Mouse (Mus musculus): ENCODE results near the gene Gpc5. TPM values are rescaled to one million over a fixed set of nuclear protein-coding genes. Genes with fewer than 3 reads are reported as not detected.

Gene Gpc5
- total RNA-seq, 4 experiments from 2014 or later: 32.4 to 37.0 (median 36.0) TPM

GRCm38 (mm10) chr14:115831219-115831755 is 739.3 kb downstream of the Gpc5 start:
- DNase-seq (ENCODE audit: low spot score in 2 of 2): peak; percentile 29 to 70

GRCm38 (mm10) chr14:115831854-115832625 is 740.0 kb downstream of the Gpc5 start:
- no peak for DNase-seq (ENCODE audit: low spot score in 2 of 2)

- DNase-seq (ENCODE audit: low spot score in 2 of 2): no peak
Observed at GRCm38 (mm10) chr14:115843783-115844182, 751.8 kb downstream of the Gpc5 start.

GRCm38 (mm10) chr14:115844773-115845427 is 752.9 kb downstream of the Gpc5 start:
- no peak for DNase-seq (ENCODE audit: low spot score in 2 of 2)

GRCm38 (mm10) chr14:115869127-115869526 is 777.1 kb downstream of the Gpc5 start:
- no peak for DNase-seq (ENCODE audit: low spot score in 2 of 2)

DNA sequence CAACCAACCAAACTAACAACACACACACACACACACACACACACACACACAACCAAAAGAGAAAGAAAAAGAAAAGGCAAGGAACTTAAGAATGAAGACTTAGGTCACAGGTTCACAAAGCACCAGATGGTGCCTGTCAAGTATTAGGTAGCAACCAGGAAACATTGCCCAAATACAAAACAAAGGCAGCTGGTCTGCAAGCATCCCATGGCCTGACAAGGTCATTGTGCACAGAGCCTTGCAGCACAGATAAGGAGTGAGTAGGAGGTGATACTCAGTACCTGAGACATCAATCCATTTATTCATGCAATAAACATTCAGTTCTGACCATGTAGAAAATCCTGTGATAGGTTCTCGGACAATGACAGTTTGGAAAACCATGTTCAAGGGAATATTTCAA is 884.0 kb downstream of the Gpc5 start:
- DNase-seq (ENCODE audit: low spot score in 2 of 2): no peak

DNA sequence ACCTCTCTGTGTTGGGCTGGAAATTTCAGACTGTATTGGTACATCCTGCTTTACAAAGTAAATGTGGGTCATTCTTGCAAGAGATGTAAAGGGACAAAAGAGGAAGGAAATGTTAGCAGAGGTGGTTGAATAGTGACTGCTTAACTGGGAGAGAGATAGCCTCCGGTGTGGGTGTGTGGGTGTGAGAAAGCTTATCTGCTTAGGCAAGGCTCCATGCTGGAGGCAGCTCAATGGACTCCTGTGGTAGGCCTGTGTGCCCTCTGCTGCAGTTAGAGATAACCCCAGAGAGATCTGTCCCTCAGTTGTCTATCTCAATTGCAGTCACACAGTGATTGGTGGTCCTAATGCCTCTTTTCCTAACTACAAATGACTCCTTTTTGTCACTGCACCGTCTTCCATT is 887.2 kb downstream of the Gpc5 start:
- DNase-seq (ENCODE audit: low spot score in 2 of 2): no peak

DNA sequence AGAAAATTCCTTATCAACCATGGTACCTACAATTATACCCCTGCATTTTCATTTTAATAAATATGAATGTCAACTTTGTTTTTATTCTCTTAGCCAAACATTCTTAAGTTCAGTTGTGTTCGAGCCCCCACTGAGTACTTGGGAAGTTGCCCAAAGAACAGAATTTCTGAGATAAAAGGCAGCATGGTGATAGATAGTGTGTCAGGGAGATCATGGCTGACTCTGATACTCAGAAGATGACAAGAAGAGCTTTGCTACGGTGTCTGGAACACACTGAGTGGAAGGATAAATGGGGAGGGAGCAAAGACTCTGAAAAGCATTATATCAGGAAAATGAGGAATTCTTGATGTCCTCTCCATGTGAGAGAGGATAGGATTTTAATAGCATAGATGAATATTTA is 898.7 kb downstream of the Gpc5 start:
- DNase-seq (ENCODE audit: low spot score in 2 of 2): no peak

- DNase-seq (ENCODE audit: low spot score in 2 of 2): no peak
Observed at GRCm38 (mm10) chr14:115993520-115994106, 901.6 kb downstream of the Gpc5 start.

- no peak for DNase-seq (ENCODE audit: low spot score in 2 of 2)
Observed at GRCm38 (mm10) chr14:115998931-115999330, 906.9 kb downstream of the Gpc5 start.

DNA sequence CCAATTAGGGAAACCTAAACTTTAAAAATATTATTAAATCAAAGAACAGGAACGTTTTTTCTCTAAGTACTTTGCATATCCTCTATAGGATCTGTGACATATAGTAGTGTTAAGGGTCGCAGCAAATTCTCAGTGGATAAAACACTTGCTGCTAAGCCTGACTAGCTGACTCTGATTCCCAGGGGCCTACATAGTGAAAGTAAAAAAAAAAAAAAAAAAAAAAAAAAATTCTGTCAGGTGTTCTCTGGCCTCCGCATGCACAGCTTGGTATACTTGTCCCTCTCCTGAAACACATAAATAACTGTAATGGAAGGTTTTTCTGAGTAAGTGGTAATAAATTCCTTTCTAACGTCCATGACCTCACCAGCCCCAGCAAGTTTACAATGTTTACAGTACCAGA is 995.0 kb downstream of the Gpc5 start:
- DNase-seq (ENCODE audit: low spot score in 2 of 2): no peak

- DNase-seq (ENCODE audit: low spot score in 2 of 2): no peak
Observed at GRCm38 (mm10) chr14:116127943-116128342, 1035.9 kb downstream of the Gpc5 start.

DNA sequence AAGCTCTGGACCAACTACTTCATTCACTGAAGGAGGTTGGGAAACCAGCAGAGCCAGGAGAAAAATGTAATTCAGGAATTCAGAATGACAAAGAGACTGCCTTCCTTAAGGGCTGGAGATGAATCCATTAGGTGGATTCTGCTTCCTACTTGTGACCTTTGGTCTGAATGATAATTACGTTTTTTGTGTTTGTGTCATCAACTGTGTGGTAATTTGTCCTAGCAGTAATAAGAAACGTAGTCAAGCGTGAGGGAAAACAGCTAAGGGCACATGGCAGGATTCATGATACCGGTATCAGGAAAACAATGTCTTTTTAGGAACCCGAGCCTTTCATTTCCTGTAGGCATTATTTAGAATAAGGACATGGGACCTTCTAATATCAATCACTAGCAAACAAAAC is 1045.3 kb downstream of the Gpc5 start:
- DNase-seq (ENCODE audit: low spot score in 2 of 2): no peak

- DNase-seq (ENCODE audit: low spot score in 2 of 2): no peak
Observed at GRCm38 (mm10) chr14:116137772-116138171, 1045.8 kb downstream of the Gpc5 start.

GRCm38 (mm10) chr14:116162586-116162985 is 1070.6 kb downstream of the Gpc5 start:
- DNase-seq (ENCODE audit: low spot score in 2 of 2): no peak

DNA sequence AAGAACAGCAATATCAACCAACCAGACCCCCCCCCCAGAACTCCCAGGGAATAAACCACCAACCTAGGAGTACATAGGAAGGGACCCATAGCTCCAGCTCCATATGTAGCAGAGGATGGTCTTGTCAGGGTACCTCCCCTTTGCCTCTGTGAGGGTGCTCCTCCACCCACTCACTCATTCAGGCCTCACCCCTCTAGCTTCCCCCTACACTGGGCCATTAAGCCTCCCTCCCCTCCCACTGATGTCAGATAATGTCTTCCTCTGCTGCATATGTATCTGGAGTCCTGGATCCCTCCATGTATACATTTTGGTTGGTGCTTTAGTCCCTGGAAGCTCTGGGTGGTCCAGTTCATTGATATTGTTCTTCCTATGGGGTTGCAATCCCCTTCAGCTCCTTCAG is 1075.4 kb downstream of the Gpc5 start:
- DNase-seq (ENCODE audit: low spot score in 2 of 2): no peak

DNA sequence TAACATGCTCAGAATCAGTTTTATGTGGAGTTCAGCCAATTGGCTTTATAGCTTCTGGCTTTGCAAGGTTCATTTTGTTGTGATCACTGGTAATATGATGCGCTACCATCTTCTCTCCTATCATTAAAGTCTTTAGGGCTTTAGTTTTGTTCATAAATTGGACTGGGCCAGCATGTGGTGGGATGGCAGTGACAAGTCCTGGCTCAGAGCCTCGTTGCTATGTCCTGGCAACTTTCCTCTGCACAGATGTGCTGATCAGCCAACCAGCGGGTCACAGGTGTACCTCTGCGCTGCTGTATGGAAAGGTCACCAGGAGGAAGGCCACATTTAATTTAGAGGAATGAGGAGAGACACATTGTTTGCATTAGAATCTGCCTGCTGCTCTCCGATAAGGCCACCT is 1077.1 kb downstream of the Gpc5 start:
- no peak for DNase-seq (ENCODE audit: low spot score in 2 of 2)

GRCm38 (mm10) chr14:116186981-116187380 is 1095.0 kb downstream of the Gpc5 start:
- no peak for DNase-seq (ENCODE audit: low spot score in 2 of 2)

GRCm38 (mm10) chr14:116206977-116207376 is 1115.0 kb downstream of the Gpc5 start:
- DNase-seq (ENCODE audit: low spot score in 2 of 2): peak in 1 of 2 experiments; percentile 5

DNA sequence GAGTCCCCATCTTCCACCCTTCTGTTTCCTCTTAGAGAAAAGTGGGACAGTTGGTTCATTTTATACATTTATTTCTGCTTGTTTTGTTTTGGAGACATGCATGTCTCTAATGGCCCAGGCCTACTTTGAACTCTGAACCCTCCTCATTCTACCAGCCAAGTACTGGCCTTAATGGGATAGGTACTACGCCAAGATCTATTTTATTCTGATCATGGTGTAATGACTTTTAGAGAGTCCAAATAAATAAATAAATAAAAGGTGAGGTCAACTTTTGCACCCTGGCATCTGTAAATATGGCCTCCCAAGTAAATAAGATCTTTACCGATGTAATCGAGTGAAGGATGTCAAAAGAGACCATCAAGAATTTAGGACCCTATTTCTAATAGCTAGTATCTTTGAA is 1116.6 kb downstream of the Gpc5 start:
- DNase-seq (ENCODE audit: low spot score in 2 of 2): no peak

- peak in 1 of 2 experiments; percentile 32 for DNase-seq (ENCODE audit: low spot score in 2 of 2)
Observed at GRCm38 (mm10) chr14:116209045-116209444, 1117.0 kb downstream of the Gpc5 start.

- DNase-seq (ENCODE audit: low spot score in 2 of 2): no peak
Observed at GRCm38 (mm10) chr14:116210304-116210703, 1118.3 kb downstream of the Gpc5 start.
